Mouse (Mus musculus): ENCODE measurements around the gene Tspan15. TPM values are rescaled to one million over a fixed set of nuclear protein-coding genes. Genes with fewer than 3 reads are reported as not detected.
A peak's percentile ranks its signal among the peaks of the same experiment; 100 is the strongest.

The Tspan15 gene
- 1 to 10 TPM; 7.9 to 9.0 TPM for total RNA-seq (2021)
- long read RNA-seq, transcript Tspan15-201 (8 exons, 3,638 nt) = major isoform, 23 of 29 reads
- long read RNA-seq, partial matches to known transcripts = 1 of 29 reads
- long read RNA-seq, other reads (novel, unspliced or antisense) = 3 of 29 reads

DNA sequence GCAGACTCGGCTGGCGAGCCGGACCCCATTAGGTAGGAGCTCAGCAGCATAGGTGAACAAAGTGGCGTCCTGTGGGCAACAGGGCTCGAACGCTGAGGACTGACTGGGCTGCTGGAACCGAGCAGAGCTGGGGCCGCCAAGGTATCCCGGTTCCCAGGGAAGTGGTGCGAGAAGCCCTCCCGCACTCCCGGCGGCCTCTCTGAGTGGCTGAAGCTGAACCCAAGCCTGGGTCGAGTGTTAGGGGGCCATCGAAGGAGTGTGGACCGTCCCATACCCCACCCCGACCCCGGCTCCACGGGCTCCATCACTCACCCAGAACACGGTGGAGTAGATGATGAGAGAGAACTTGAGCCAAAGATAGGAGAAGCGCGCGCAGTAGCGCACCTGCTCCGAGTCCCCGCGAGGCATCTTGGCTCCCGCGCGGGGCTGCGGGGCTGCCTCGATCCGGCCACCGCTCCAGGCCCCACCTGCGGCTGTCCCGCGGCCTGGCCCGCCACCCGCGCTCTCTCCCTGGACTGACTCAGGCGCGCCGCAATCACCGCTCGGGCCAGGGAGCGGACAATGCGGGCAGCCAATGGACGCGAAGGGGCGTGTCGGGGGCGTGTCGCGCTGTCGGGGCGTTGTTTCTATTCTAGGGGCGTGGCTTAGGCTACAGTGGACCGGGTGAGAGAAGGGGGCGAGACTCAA lies at the start of gene Tspan15:
Gene Tspan15 (minus strand): TSS at position 544 of the 687 bp plus-strand sequence.
- DNase-seq (ENCODE audit: low spot score in 2 of 2) = peak; percentile 84 to 90

DNA sequence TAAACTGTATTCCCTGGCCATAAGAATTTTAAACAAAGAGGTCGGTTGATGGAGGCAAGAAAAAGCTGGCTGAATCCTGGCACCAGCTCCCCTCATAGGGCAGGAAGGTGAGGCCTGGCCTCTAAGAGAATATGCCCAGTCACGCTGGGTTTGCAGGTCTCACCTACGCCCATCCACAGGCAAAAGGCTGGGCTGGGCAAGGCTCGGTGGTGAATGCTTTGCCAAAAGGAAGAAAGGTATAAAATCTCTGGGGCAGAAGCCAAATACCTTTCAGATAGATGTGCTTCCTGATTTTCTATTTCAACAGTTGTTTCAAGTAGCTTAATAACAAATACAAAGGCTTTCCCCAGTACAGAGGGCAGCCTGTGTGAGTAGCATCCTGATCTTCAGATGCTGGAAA lies 48.6 kb upstream of the Tspan15 start:
- no peak for DNase-seq (ENCODE audit: low spot score in 2 of 2)

GRCm38 (mm10) chr10:62279066-62279465 lies 48.0 kb upstream of the Tspan15 start:
- DNase-seq (ENCODE audit: low spot score in 2 of 2) = no peak

- no peak for DNase-seq (ENCODE audit: low spot score in 2 of 2)
Observed at GRCm38 (mm10) chr10:62277499-62278293, 46.6 kb upstream of the Tspan15 start.

- DNase-seq (ENCODE audit: low spot score in 2 of 2) = peak; percentile 86
Observed at GRCm38 (mm10) chr10:62275235-62275634, 44.2 kb upstream of the Tspan15 start.

GRCm38 (mm10) chr10:62269278-62269677 lies 38.2 kb upstream of the Tspan15 start:
- DNase-seq (ENCODE audit: low spot score in 2 of 2) = no peak

- DNase-seq (ENCODE audit: low spot score in 2 of 2) = no peak
Observed at GRCm38 (mm10) chr10:62264299-62264698, 33.2 kb upstream of the Tspan15 start.

GRCm38 (mm10) chr10:62261115-62261886 lies 30.2 kb upstream of the Tspan15 start:
- peak; percentile 61 to 71 for DNase-seq (ENCODE audit: low spot score in 2 of 2)

- no peak for DNase-seq (ENCODE audit: low spot score in 2 of 2)
Observed at GRCm38 (mm10) chr10:62258298-62258697, 27.2 kb upstream of the Tspan15 start.

DNA sequence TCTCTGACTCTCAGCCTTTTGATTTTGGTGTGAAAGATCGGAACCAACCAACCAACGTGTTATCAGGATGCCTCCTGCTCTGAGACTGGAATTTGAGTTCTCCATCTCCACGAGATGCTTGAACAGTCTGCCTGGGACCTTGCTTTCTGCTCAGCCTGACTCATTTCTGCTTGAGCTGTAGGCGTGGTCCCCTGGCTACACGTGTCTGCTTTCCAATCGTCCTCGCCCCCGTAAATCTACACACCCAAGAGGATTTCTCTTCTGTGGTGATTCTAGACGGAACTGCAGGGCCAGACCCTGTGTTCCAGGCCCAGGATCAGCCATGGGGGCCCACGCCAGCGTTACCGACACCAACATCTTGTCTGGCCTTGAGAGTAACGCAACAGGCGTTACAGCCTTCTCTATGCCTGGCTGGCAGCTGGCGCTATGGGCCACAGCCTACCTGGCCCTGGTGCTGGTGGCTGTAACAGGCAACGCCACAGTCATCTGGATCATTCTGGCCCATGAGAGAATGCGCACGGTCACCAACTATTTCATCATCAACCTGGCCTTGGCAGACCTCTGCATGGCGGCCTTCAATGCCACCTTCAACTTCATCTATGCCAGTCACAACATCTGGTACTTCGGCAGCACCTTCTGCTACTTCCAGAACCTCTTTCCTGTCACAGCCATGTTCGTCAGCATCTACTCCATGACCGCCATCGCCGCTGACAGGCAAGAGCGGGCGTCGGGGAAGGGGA lies 21.6 kb upstream of the Tspan15 start:
- DNase-seq (ENCODE audit: low spot score in 2 of 2) = no peak

- DNase-seq (ENCODE audit: low spot score in 2 of 2) = no peak
Observed at GRCm38 (mm10) chr10:62252000-62252488, 21.0 kb upstream of the Tspan15 start, which contains the start of gene Tacr2. Tacr2 (plus strand) TSS chr10:62252438.

GRCm38 (mm10) chr10:62247815-62248214 lies 16.8 kb upstream of the Tspan15 start:
- no peak for DNase-seq (ENCODE audit: low spot score in 2 of 2)

DNA sequence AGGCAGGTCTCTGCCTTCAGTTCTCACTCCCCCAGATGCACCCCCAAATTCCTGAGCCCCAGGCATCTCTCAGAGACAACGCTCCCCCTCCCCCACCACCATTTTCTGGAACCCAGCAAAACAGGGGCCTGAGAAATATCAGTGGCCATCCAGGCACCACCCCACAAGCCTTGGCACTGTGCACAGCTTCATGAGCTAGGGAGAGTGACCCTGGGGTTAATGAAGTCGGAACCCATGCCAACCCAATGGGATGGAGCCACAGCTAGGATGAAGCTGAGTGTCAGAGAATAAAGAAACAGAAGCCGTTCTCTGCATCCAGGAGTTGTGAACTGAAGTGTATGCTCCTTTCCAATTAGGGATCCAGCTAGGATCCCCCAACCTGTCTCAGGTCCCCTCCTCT lies 16.1 kb upstream of the Tspan15 start:
- DNase-seq (ENCODE audit: low spot score in 2 of 2) = no peak

DNA sequence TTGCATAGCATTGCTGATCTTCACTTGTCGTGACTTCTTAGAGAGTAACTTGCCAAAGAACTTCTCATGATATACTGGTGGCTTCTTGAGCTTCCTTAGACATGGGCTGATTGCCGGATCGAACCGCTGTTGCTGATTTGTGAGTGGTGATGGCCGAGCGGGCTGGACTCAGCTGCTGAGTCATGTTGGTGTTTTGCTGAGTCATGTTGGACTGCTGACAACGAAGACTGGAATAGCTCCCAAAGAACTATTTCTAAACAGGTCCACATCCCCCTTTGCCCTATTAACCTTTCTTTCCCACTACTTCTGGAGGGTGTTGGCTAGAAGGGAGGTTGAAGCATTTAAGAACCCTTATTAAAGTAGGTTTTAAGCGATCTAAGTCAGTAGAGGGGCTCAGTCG lies 13.0 kb upstream of the Tspan15 start:
- DNase-seq (ENCODE audit: low spot score in 2 of 2) = no peak

GRCm38 (mm10) chr10:62242896-62243295 lies 11.8 kb upstream of the Tspan15 start:
- DNase-seq (ENCODE audit: low spot score in 2 of 2) = peak; percentile 60 to 70

DNA sequence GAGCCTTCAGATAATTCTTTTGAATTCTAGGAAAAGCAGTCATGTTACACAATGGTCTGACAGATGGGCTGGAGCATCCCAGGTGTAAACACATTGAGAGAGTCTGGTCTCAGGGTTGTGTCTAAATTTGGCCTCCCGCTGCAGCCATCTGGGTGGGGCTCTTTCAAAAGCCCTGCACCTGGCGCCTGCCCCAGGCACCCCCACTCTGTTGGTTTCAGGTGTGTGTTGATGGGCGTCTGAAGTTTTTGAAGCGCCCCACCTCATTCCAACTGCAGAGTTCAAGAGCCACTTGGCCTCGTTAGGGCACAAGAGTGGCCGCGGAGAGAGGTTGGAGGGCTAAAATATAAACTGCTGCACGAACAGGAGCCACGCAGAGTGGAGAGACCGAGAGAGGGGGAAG lies 11.3 kb upstream of the Tspan15 start:
- DNase-seq (ENCODE audit: low spot score in 2 of 2) = no peak

- no peak for DNase-seq (ENCODE audit: low spot score in 2 of 2)
Observed at GRCm38 (mm10) chr10:62239270-62239669, 8.2 kb upstream of the Tspan15 start.

DNA sequence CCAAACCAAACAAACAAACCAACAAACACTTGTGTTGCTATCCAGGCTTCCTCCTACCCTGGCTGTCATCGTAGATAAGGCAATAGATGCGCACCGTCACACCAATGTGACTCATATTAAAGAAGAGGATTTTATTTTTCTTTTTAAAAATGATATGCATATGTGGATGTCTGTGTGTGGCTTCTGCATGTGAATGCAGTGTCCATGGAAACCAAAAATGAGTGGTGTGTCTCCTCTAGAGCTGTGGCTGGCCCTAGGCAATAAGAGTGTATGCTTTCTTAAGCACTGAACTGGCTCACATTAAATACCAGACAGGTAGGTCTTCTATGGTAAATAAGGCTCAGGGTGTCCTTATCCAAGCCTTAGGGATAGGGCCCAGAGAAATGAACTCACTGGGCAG lies 7.6 kb upstream of the Tspan15 start:
- DNase-seq (ENCODE audit: low spot score in 2 of 2) = no peak

GRCm38 (mm10) chr10:62237205-62237604 lies 6.2 kb upstream of the Tspan15 start:
- no peak for DNase-seq (ENCODE audit: low spot score in 2 of 2)

DNA sequence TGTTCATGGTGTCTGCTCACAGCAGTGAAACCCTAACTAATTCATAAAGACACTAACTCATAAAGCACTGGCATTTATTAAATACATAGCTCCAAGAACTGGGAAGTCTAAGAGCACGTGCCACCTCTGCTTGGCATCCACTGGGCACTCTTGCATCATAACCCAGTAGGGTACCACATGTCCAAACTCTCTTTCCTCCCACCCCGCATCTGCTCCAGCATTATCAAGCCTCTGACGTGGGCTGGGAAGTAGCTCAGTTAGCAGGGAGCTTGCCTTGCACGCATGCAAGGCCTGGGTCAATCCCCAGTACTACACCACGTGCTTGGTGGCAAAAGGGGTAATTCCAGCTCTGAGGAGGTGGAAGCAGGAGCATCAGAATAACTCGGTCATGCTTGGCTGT lies 5.1 kb upstream of the Tspan15 start:
- no peak for DNase-seq (ENCODE audit: low spot score in 2 of 2)

DNA sequence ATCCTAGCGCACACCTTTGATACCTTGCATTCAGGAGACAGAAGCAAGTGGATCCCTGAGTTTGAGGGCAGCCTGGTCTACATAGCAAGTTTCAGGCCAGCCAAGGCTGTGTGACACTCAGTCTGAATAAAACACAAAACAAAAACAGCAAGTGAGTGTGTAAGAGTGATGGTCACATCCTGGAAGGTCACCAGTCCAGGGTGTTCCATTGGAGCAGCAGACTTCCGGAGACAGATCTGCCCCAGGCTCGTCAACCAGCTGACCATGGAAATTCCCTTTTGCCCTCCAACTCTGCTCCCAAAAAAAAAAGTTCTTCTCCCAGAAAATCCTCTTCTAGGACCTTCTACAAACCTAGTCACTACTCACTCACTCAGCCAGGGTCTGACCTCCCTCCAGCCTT lies 760 bp upstream of the Tspan15 start:
- DNase-seq (ENCODE audit: low spot score in 2 of 2) = no peak

All from layer of hippocampus, postnatal 10 days (tissue).